Mouse (Mus musculus) CH12.LX (cell line): ENCODE measurements around the gene Nlgn1. TPM values are rescaled to one million over a fixed set of nuclear protein-coding genes. Genes with fewer than 3 reads are reported as not detected.

Experiments
- DNase-seq: peaks from one replicate; pipeline ENCODE4 v3.0.0-alpha.2; 2013; ENCODE audit errors: extremely low read depth
- H3K27ac ChIP-seq: 2 replicates; pipeline ENCODE4 v1.5.1; 2012; ENCODE audit warnings: low read depth, mild to moderate bottlenecking, control low read depth, moderate library complexity; ENCODE audit not compliant: insufficient read depth
- H3K27me3 ChIP-seq: replicated peaks from 2 replicates; pipeline ENCODE3; 2012; ENCODE audit warnings: inconsistent platforms
- H3K36me3 ChIP-seq, 2 experiments: replicated peaks in 1 of 2; 2 replicates each; pipeline versions ENCODE3 to v1.6.1; 2012; ENCODE audit warnings: inconsistent platforms in 1 of 2, low read length in 1 of 2, mild to moderate bottlenecking in 1 of 2, mixed read lengths in 1 of 2, moderate library complexity in 1 of 2; ENCODE audit not compliant: control insufficient read depth in 1 of 2, insufficient read depth in 1 of 2
- H3K4me1 ChIP-seq, 2 experiments: 2 replicates each; pipeline ENCODE4 v1.6.1; 2012; ENCODE audit warnings: inconsistent platforms in 1 of 2, moderate library complexity in 1 of 2; ENCODE audit not compliant: insufficient read depth in 2 of 2, control insufficient read depth in 1 of 2
- H3K4me2 ChIP-seq: 2 replicates; pipeline ENCODE4 v1.6.1; 2012; ENCODE audit warnings: low read depth, mild to moderate bottlenecking, control low read depth; ENCODE audit not compliant: poor library complexity, insufficient read depth, severe bottlenecking
- H3K4me3 ChIP-seq, 3 experiments: fragments of 150-350 bp in 1 of 3; sonication (generic) in 1 of 3; replicated peaks in 1 of 3; 2 replicates each; pipeline versions ENCODE3 to v1.5.1; 2011 to 2012; ENCODE audit warnings: low read depth in 2 of 3, low read length in 2 of 3, mild to moderate bottlenecking in 2 of 3, moderate library complexity in 2 of 3, control low read depth in 1 of 3, improper control_type of control experiment in 1 of 3, inconsistent platforms in 1 of 3, mixed read lengths in 1 of 3; ENCODE audit not compliant: poor library complexity in 1 of 3
- H3K79me2 ChIP-seq: replicated peaks from 2 replicates; pipeline ENCODE4 v1.6.1; 2012; ENCODE audit warnings: mild to moderate bottlenecking, moderate library complexity; ENCODE audit not compliant: control insufficient read depth, poor library complexity, insufficient read depth, severe bottlenecking; ENCODE audit errors: extremely low read depth
- H3K9ac ChIP-seq: 2 replicates; pipeline ENCODE4 v1.6.1; 2012; ENCODE audit warnings: low read depth, mild to moderate bottlenecking, control low read depth, moderate library complexity; ENCODE audit not compliant: insufficient read depth
- H3K9me3 ChIP-seq: replicated peaks from 2 replicates; pipeline ENCODE3; 2012; ENCODE audit warnings: low read length, inconsistent platforms, mixed read lengths
- CHD1 ChIP-seq: IDR thresholded peaks from 2 replicates; pipeline ENCODE4 v1.6.1; 2012; ENCODE audit warnings: low read depth, low read length, improper control_type of control experiment, inconsistent platforms
- CTCF ChIP-seq, 2 experiments: IDR thresholded peaks in 1 of 2; conservative IDR thresholded peaks in 1 of 2; 2 replicates each; pipeline ENCODE4 v1.5.1; 2011 to 2012; ENCODE audit warnings: low read depth in 2 of 2, low read length in 2 of 2, improper control_type of control experiment in 1 of 2, inconsistent platforms in 1 of 2, mild to moderate bottlenecking in 1 of 2, moderate library complexity in 1 of 2
- E2F4 ChIP-seq: IDR thresholded peaks from 2 replicates; pipeline ENCODE4 v1.6.1; 2011; ENCODE audit warnings: low read depth, low read length, improper control_type of control experiment; ENCODE audit not compliant: insufficient replicate concordance
- ELF1 ChIP-seq: IDR thresholded peaks from 2 replicates; pipeline ENCODE4 v1.6.1; 2014; ENCODE audit warnings: low read depth, mild to moderate bottlenecking, inconsistent platforms, low read length, improper control_type of control experiment
- EP300 ChIP-seq: IDR thresholded peaks from 2 replicates; pipeline ENCODE4 v1.6.1; 2011; ENCODE audit warnings: low read length, improper control_type of control experiment
- ETS1 ChIP-seq: conservative IDR thresholded peaks from 2 replicates; pipeline ENCODE4 v1.6.1; 2012; ENCODE audit warnings: low read depth, mild to moderate bottlenecking, inconsistent platforms, low read length, improper control_type of control experiment, moderate library complexity
- IRF4 ChIP-seq: IDR thresholded peaks from 2 replicates; pipeline ENCODE4 v1.6.1; 2014; ENCODE audit warnings: low read depth, mild to moderate bottlenecking, inconsistent platforms, low read length, improper control_type of control experiment
- MAX ChIP-seq: IDR thresholded peaks from 2 replicates; pipeline ENCODE4 v1.6.1; 2011; ENCODE audit warnings: low read length, improper control_type of control experiment
- MAZ ChIP-seq: IDR thresholded peaks from 2 replicates; pipeline ENCODE4 v1.6.1; 2012; ENCODE audit warnings: low read depth, mild to moderate bottlenecking, inconsistent platforms, low read length, improper control_type of control experiment, moderate library complexity
- MYC ChIP-seq: IDR thresholded peaks from 2 replicates; pipeline ENCODE4 v1.6.1; 2011; ENCODE audit warnings: low read depth, mild to moderate bottlenecking, improper control_type of control experiment, low read length
- POLR2A ChIP-seq: IDR thresholded peaks from 2 replicates; pipeline ENCODE4 v1.6.1; 2011; ENCODE audit warnings: low read depth, mild to moderate bottlenecking, improper control_type of control experiment, low read length
- POLR2AphosphoS2 ChIP-seq: IDR thresholded peaks from 2 replicates; pipeline ENCODE4 v1.6.1; 2011; ENCODE audit warnings: low read depth, low read length, improper control_type of control experiment
- RAD21 ChIP-seq: IDR thresholded peaks from 2 replicates; pipeline ENCODE4 v1.6.1; 2011; ENCODE audit warnings: low read depth, mild to moderate bottlenecking, low read length, improper control_type of control experiment, moderate library complexity
- TBP ChIP-seq: conservative IDR thresholded peaks from 2 replicates; pipeline ENCODE4 v1.6.1; 2011; ENCODE audit warnings: low read depth, low read length, improper control_type of control experiment
- TCF12 ChIP-seq: IDR thresholded peaks from 2 replicates; pipeline ENCODE4 v1.6.1; 2014; ENCODE audit warnings: low read depth, mild to moderate bottlenecking, inconsistent platforms, low read length, improper control_type of control experiment
- USF2 ChIP-seq: conservative IDR thresholded peaks from 2 replicates; pipeline ENCODE4 v1.6.1; 2011; ENCODE audit warnings: low read depth, low read length, improper control_type of control experiment
- ZC3H11A ChIP-seq: IDR thresholded peaks from 2 replicates; pipeline ENCODE4 v1.6.1; 2012; ENCODE audit warnings: low read depth, mild to moderate bottlenecking, inconsistent platforms, low read length, improper control_type of control experiment
- dilution Hi-C: fragments of 300-500 bp; cut with MboI; formaldehyde crosslinking; loops from 2 replicates; pipeline ENCODE4 v1.14.3; 2020; ENCODE audit warnings: low sequenced_read_pairs; ENCODE audit not compliant: extremely low pct_unique_long_range_greater_than_20kb, extremely low pct_ligation_motif_present
- in situ Hi-C: fragments of 300-500 bp; cut with MboI; formaldehyde crosslinking; loops from 3 replicates; pipeline ENCODE4 v1.14.3; 2019; ENCODE audit warnings: low sequenced_read_pairs, low pct_ligation_motif_present, low pct_unique_long_range_greater_than_20kb, mixed read lengths
- polyA plus RNA-seq: library from polyadenylated mRNA; unstranded; fragments of >175 nt; gene quantifications from 2 replicates; pipeline ENCODE4 v1.2.1, GENCODE M21; 2012; ENCODE audit warnings: low read depth; ENCODE audit not compliant: insufficient read length
- total RNA-seq, 2 experiments: library from RNA; depleted of rRNA; stranded (reverse); fragments of 300-350 nt in 1 of 2; fragments of >200 nt in 1 of 2; gene quantifications; 2 replicates each; pipeline ENCODE4 v1.2.3; 2012 to 2014

The Nlgn1 gene
- total and polyA plus RNA-seq, 3 experiments = not detected

- no peaks in the 10 kb centered on the region for H3K4me1 ChIP-seq
- dilution Hi-C loops = no loop called here
- H3K4me2 ChIP-seq = no peak overlapping the region
- H3K79me2 ChIP-seq = no peaks in the 10 kb centered on the region
- no peak overlapping the region for H3K9ac ChIP-seq
- H3K9me3 ChIP-seq = peaks cover 18% of the 10 kb centered on the region
- no peak overlapping the region for H3K4me3 ChIP-seq
- in situ Hi-C loops = no loop called here
- H3K27me3 ChIP-seq = no peaks in the 10 kb centered on the region
- no peak for DNase-seq
- no peak overlapping the region for H3K27ac ChIP-seq
- H3K36me3 ChIP-seq = no peaks in the 10 kb centered on the region
- TF ChIP-seq MAZ (no peak), RAD21 (no peak), ELF1 (no peak), ZC3H11A (no peak), POLR2AphosphoS2 (no peak), CHD1 (no peak), MAX (no peak), USF2 (no peak), TCF12 (no peak), TBP (no peak)
Measured at GRCm38 (mm10) chr3:26228827-26229226, 103.4 kb downstream of the Nlgn1 start.

- in situ Hi-C loops (no loop called here), dilution Hi-C loops (no loop called here)
- no peaks in the 10 kb centered on the region for H3K27me3 ChIP-seq
- no peak overlapping the region for H3K4me3 ChIP-seq
- no peaks in the 10 kb centered on the region for H3K36me3 ChIP-seq
- H3K79me2 ChIP-seq = no peaks in the 10 kb centered on the region
- no peak for TF ChIP-seq POLR2A
- TF ChIP-seq POLR2AphosphoS2 = no peak
- TF ChIP-seq EP300 = no peak
- TF ChIP-seq ETS1 = no peak
- TF ChIP-seq IRF4 = no peak
- TF ChIP-seq E2F4 = no peak
- TF ChIP-seq MYC = no peak
- TF ChIP-seq CTCF (conservative IDR thresholded peaks at IDR 0.05 in 1 of 2, IDR thresholded peaks at IDR 0.05 in 1 of 2; ENCODE audit: low read depth in 2 of 2, low read length in 2 of 2) = no peak
- H3K27ac ChIP-seq = no peak overlapping the region
- no peak for DNase-seq
- no peak overlapping the region for H3K4me2 ChIP-seq
- H3K4me1 ChIP-seq = no peaks in the 10 kb centered on the region
- peaks cover 17% of the 10 kb centered on the region for H3K9me3 ChIP-seq
- no peak overlapping the region for H3K9ac ChIP-seq
Measured at GRCm38 (mm10) chr3:26228172-26228781, 104.0 kb downstream of the Nlgn1 start.
